Mouse (Mus musculus) testis, adult 2 months (tissue): Measurements from ENCODE around the gene Pcgf2. TPM values are rescaled to one million over a fixed set of nuclear protein-coding genes. Genes with fewer than 3 reads are reported as not detected.

Source experiments
- H3K27ac ChIP-seq: fragments of 200-500 bp; 2 replicates; pipeline ENCODE4 v1.5.1; 2012; ENCODE audit warnings: low read depth, low read length; ENCODE audit not compliant: control insufficient read depth, insufficient read depth
- H3K27me3 ChIP-seq: fragments of 200-500 bp; 2 replicates; pipeline ENCODE4 v1.6.1; 2012; ENCODE audit warnings: mild to moderate bottlenecking, low read length, moderate library complexity; ENCODE audit not compliant: control insufficient read depth, insufficient read depth
- H3K36me3 ChIP-seq: fragments of 200-500 bp; 2 replicates; pipeline ENCODE4 v1.6.1; 2012; ENCODE audit warnings: mild to moderate bottlenecking, low read length; ENCODE audit not compliant: control insufficient read depth, insufficient read depth
- H3K4me1 ChIP-seq: fragments of 200-500 bp; 2 replicates; pipeline ENCODE4 v1.6.1; 2012; ENCODE audit warnings: low read length; ENCODE audit not compliant: control insufficient read depth, insufficient read depth
- H3K4me3 ChIP-seq: fragments of 200-500 bp; 2 replicates; pipeline ENCODE4 v1.5.1; 2012; ENCODE audit warnings: low read depth, mild to moderate bottlenecking, low read length, moderate library complexity, mixed read lengths; ENCODE audit not compliant: control insufficient read depth
- CTCF ChIP-seq: fragments of 200-500 bp; IDR thresholded peaks from 2 replicates; pipeline ENCODE4 v1.5.1; 2012; ENCODE audit warnings: low read depth, mild to moderate bottlenecking, inconsistent platforms, low read length, moderate library complexity; ENCODE audit not compliant: control insufficient read depth, insufficient read depth, insufficient replicate concordance
- POLR2A ChIP-seq: fragments of 200-500 bp; IDR thresholded peaks from 2 replicates; pipeline ENCODE4 v1.6.1; 2012; ENCODE audit warnings: low read depth, mild to moderate bottlenecking, inconsistent platforms, low read length, moderate library complexity; ENCODE audit not compliant: control insufficient read depth
- polyA plus RNA-seq: library from polyadenylated mRNA; depleted of rRNA; stranded (reverse); fragments of >200 nt; gene quantifications from 2 replicates; pipeline ENCODE4 v1.2.3, GENCODE M21; 2012

The Pcgf2 gene
- polyA plus RNA-seq, 1 experiment: 6.4 TPM

- TF ChIP-seq POLR2A (no peak), CTCF (no peak)
- Histone ChIP-seq H3K4me3 (no peak overlapping the region), H3K27ac (no peak overlapping the region), H3K27me3 (no peaks in the 10 kb centered on the region), H3K36me3 (no peaks in the 10 kb centered on the region), H3K4me1 (no peaks in the 10 kb centered on the region)
These were observed 33.4 kb upstream of the Pcgf2 start for GRCm38 (mm10) chr11:97733689-97734088.

DNA sequence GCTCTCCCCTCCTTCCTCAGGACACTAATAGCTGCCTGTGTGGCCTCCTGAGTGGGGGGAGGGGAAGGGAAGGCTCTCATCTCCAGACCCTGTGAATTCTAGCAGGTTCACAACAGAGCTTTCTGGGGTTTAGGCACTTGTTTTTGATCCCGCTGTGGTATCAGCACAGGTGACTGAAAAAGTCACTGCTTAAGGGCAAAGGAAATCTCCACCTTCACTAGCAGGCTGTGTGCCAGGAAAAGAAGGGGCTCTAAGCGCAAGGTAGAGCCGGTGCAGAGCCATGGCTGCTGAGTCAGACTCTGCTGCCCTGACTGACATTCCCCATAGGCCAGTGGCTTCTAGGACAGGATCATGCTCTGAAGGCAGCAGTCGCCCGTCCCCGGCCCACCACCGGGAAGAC, 28.4 kb upstream of the Pcgf2 start:
- Histone ChIP-seq H3K4me3 (no peak overlapping the region), H3K36me3 (no peaks in the 10 kb centered on the region), H3K27me3 (no peaks in the 10 kb centered on the region), H3K27ac (no peak overlapping the region), H3K4me1 (no peaks in the 10 kb centered on the region)
- TF ChIP-seq CTCF (no peak), POLR2A (no peak)

- no peaks in the 10 kb centered on the region for H3K4me1 ChIP-seq
- no peak for TF ChIP-seq POLR2A
- TF ChIP-seq CTCF: no peak
- H3K4me3 ChIP-seq: no peak overlapping the region
- no peak overlapping the region for H3K27ac ChIP-seq
- no peaks in the 10 kb centered on the region for H3K36me3 ChIP-seq
- H3K27me3 ChIP-seq: no peaks in the 10 kb centered on the region
These were observed 28.0 kb upstream of the Pcgf2 start for GRCm38 (mm10) chr11:97728311-97728710.

DNA sequence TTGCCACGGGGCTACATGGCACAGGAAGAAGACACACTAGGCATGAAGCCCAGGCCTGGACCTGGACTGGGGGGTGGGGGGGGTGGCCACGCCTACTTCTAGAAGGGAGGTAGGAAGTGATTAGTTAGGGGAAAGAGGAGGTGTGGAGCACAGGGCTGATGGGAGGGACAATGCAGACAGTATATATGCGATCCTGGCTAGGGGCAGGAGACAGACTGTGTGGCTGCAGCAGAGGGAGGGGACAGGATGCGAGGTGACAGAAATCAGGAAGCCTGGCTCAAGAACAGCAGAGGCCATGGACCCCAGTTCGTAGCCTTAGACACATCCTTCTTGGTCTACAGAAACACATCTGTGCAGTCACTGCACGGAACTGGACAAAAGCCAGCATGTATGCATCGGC, 23.4 kb upstream of the Pcgf2 start:
- Histone ChIP-seq H3K27me3 (no peaks in the 10 kb centered on the region), H3K4me1 (no peaks in the 10 kb centered on the region), H3K27ac (no peak overlapping the region), H3K36me3 (no peaks in the 10 kb centered on the region), H3K4me3 (no peak overlapping the region)
- TF ChIP-seq POLR2A (no peak), CTCF (no peak)

GRCm38 (mm10) chr11:97721338-97721737, 21.0 kb upstream of the Pcgf2 start:
- no peaks in the 10 kb centered on the region for H3K36me3 ChIP-seq
- TF ChIP-seq CTCF (no peak), POLR2A (no peak)
- no peak overlapping the region for H3K4me3 ChIP-seq
- no peaks in the 10 kb centered on the region for H3K27me3 ChIP-seq
- no peaks in the 10 kb centered on the region for H3K4me1 ChIP-seq
- no peak overlapping the region for H3K27ac ChIP-seq

DNA sequence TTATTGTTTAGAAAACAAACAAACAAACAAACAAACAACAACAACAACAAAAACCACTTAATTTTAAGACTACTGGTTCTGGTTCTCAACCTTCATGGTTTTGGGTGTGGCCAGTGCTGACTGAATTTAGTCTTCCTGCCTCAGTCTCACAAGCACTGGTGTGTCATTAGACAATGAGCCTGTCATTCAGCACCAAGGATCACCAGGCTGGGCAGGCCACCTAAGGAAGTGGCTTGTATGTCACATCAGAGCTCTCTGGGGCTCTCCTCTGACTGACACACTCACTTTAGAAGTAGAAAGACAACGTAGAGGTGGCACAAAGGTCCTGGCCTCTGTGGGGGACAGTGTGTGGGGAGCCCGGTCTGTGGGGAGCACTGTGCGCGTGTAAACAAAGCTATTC, 18.7 kb upstream of the Pcgf2 start:
- no peaks in the 10 kb centered on the region for H3K36me3 ChIP-seq
- H3K27ac ChIP-seq: no peak overlapping the region
- no peak overlapping the region for H3K4me3 ChIP-seq
- TF ChIP-seq CTCF (no peak), POLR2A (no peak)
- H3K27me3 ChIP-seq: no peaks in the 10 kb centered on the region
- H3K4me1 ChIP-seq: no peaks in the 10 kb centered on the region

DNA sequence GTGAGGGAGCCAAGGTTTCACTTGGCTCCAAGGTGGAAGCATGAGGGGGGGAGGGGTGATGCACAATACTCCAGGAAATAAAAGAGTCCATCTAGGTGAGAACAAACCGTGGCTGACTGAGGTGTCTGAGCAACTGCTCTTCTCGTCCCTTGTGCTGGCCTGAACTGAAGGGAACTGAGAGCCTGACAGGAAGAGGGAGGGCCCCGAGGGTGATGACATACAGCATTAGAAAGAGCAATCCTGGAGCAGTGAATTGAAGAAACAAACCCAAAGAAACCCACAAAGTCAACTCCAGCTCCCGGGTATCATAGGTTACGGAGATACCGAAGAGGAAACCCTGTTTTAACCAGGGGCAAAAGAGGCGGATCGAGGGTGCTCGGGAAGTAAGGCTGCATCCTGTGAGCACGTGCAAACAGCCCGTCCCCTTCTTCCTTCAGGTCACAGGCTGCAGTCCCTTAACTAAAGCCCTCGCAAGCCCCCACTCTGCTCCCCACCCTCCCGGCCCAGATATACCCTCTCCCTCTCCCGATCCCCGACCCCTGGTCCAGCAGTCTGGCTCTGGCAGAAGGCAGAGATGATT, 18.1 kb upstream of the Pcgf2 start:
- no peak for TF ChIP-seq POLR2A
- TF ChIP-seq CTCF: no peak
- H3K36me3 ChIP-seq: no peaks in the 10 kb centered on the region
- H3K27me3 ChIP-seq: no peaks in the 10 kb centered on the region
- no peaks in the 10 kb centered on the region for H3K4me1 ChIP-seq
- no peak overlapping the region for H3K4me3 ChIP-seq
- H3K27ac ChIP-seq: no peak overlapping the region
